Mouse (Mus musculus): ENCODE results near the gene Cyp21a1. TPM values are rescaled to one million over a fixed set of nuclear protein-coding genes. Genes with fewer than 3 reads are reported as not detected.
"Not testable (repeated sequence)": the region's sequence is repeated elsewhere in the genome, so short reads cannot be mapped to it uniquely, and the experiment has no call there.

The Cyp21a1 gene
- polyA plus RNA-seq, 1 experiment from 2014 or later: not detected

- ATAC-seq (ENCODE audit: low FRiP score, low read depth); H3K4me3 ChIP-seq; H3K27me3 ChIP-seq; H3K4me1 ChIP-seq (replicated peaks); H3K4me2 ChIP-seq; H3K27ac ChIP-seq (replicated peaks); H3K36me3 ChIP-seq; H3K9ac ChIP-seq; H3K9me3 ChIP-seq: not testable (repeated sequence)
- 94% methylated on average over 16 of the region's 16 CpGs for WGBS
These were observed 3.5 kb downstream of the Cyp21a1 start for GRCm38 (mm10) chr17:34800781-34801305.

GRCm38 (mm10) chr17:34799531-34799925 lies 4.8 kb downstream of the Cyp21a1 start:
- H3K36me3 ChIP-seq: no peaks in the 10 kb centered on the region
- H3K4me1 ChIP-seq (replicated peaks): no peaks in the 10 kb centered on the region
- H3K4me3 ChIP-seq: no peak overlapping the region
- no peaks in the 10 kb centered on the region for H3K27me3 ChIP-seq
- H3K27ac ChIP-seq (replicated peaks): no peak overlapping the region
- 93% methylated on average over 4 of the region's 4 CpGs for WGBS
- H3K9ac ChIP-seq: no peak overlapping the region
- no peaks in the 10 kb centered on the region for H3K9me3 ChIP-seq
- H3K4me2 ChIP-seq: no peak overlapping the region
- no peak for ATAC-seq (ENCODE audit: low FRiP score, low read depth)

- Histone ChIP-seq H3K27ac (replicated peaks) (no peak overlapping the region), H3K9ac (no peak overlapping the region), H3K9me3 (no peaks in the 10 kb centered on the region), H3K36me3 (no peaks in the 10 kb centered on the region), H3K27me3 (no peaks in the 10 kb centered on the region), H3K4me3 (no peak overlapping the region), H3K4me2 (no peak overlapping the region), H3K4me1 (replicated peaks) (no peaks in the 10 kb centered on the region)
- ATAC-seq (ENCODE audit: low FRiP score, low read depth): no peak
- WGBS: 89% methylated on average over 17 of the region's 17 CpGs
These were observed 5.4 kb downstream of the Cyp21a1 start for GRCm38 (mm10) chr17:34798866-34799530.

- not testable (repeated sequence) for H3K9me3 ChIP-seq; H3K4me1 ChIP-seq (replicated peaks); H3K27me3 ChIP-seq; ATAC-seq (ENCODE audit: low FRiP score, low read depth); H3K4me3 ChIP-seq; H3K27ac ChIP-seq (replicated peaks); H3K9ac ChIP-seq; H3K36me3 ChIP-seq; H3K4me2 ChIP-seq
- 86% methylated on average over 6 of the region's 7 CpGs for WGBS
These were observed 6.3 kb downstream of the Cyp21a1 start for GRCm38 (mm10) chr17:34798071-34798470.

- not testable (repeated sequence) for H3K27me3 ChIP-seq; H3K27ac ChIP-seq (replicated peaks); H3K4me1 ChIP-seq (replicated peaks); H3K9ac ChIP-seq; H3K36me3 ChIP-seq; H3K9me3 ChIP-seq; H3K4me2 ChIP-seq; ATAC-seq (ENCODE audit: low FRiP score, low read depth); H3K4me3 ChIP-seq
- 91% methylated on average over 10 of the region's 10 CpGs for WGBS
These were observed 7.0 kb downstream of the Cyp21a1 start for GRCm38 (mm10) chr17:34797211-34797995.

- WGBS: 90% methylated on average over 8 of the region's 8 CpGs
- H3K27ac ChIP-seq (replicated peaks): no peak overlapping the region
- no peak for ATAC-seq (ENCODE audit: low FRiP score, low read depth)
These were observed 7.8 kb downstream of the Cyp21a1 start for GRCm38 (mm10) chr17:34796311-34797140.

GRCm38 (mm10) chr17:34795633-34796032 lies 8.7 kb downstream of the Cyp21a1 start:
- Histone ChIP-seq H3K4me1 (replicated peaks) (no peaks in the 10 kb centered on the region), H3K9me3 (no peaks in the 10 kb centered on the region), H3K27me3 (no peaks in the 10 kb centered on the region), H3K9ac (no peak overlapping the region), H3K4me2 (no peak overlapping the region), H3K36me3 (no peaks in the 10 kb centered on the region), H3K27ac (replicated peaks) (no peak overlapping the region), H3K4me3 (no peak overlapping the region)
- ATAC-seq (ENCODE audit: low FRiP score, low read depth): no peak
- 62% methylated on average over 9 of the region's 9 CpGs for WGBS

More at GRCm38 (mm10) chr17:34796311-34797140, 7.8 kb downstream of the Cyp21a1 start:
- Histone ChIP-seq H3K27me3 (no peaks in the 10 kb centered on the region), H3K4me1 (replicated peaks) (no peaks in the 10 kb centered on the region), H3K9ac (no peak overlapping the region), H3K9me3 (no peaks in the 10 kb centered on the region), H3K36me3 (no peaks in the 10 kb centered on the region), H3K4me2 (no peak overlapping the region), H3K4me3 (no peak overlapping the region)

GRCm38 (mm10) chr17:34795016-34795415 lies 9.3 kb downstream of the Cyp21a1 start:
- no peak overlapping the region for H3K4me3 ChIP-seq
- WGBS: 92% methylated on average over 10 of the region's 10 CpGs
- no peak for ATAC-seq (ENCODE audit: low FRiP score, low read depth)

GRCm38 (mm10) chr17:34777680-34778325 lies 26.6 kb downstream of the Cyp21a1 start:
- H3K9me3 ChIP-seq: no peaks in the 10 kb centered on the region
- H3K4me3 ChIP-seq: no peak overlapping the region
- H3K9ac ChIP-seq: no peak overlapping the region
- H3K4me1 ChIP-seq (replicated peaks): no peaks in the 10 kb centered on the region
- ATAC-seq (ENCODE audit: low FRiP score, low read depth): no peak
- no peak overlapping the region for H3K4me2 ChIP-seq
- H3K27me3 ChIP-seq: no peaks in the 10 kb centered on the region
- H3K36me3 ChIP-seq: no peaks in the 10 kb centered on the region
- no peak overlapping the region for H3K27ac ChIP-seq (replicated peaks)
- 79% methylated on average over 9 of the region's 9 CpGs for WGBS

More at GRCm38 (mm10) chr17:34795016-34795415, 9.3 kb downstream of the Cyp21a1 start:
- Histone ChIP-seq H3K36me3 (no peaks in the 10 kb centered on the region), H3K9ac (no peak overlapping the region), H3K27me3 (no peaks in the 10 kb centered on the region), H3K27ac (replicated peaks) (no peak overlapping the region), H3K4me2 (no peak overlapping the region), H3K4me1 (replicated peaks) (no peaks in the 10 kb centered on the region), H3K9me3 (no peaks in the 10 kb centered on the region)

GRCm38 (mm10) chr17:34761471-34761870 lies 42.9 kb downstream of the Cyp21a1 start:
- no peak overlapping the region for H3K4me2 ChIP-seq
- no peak for ATAC-seq (ENCODE audit: low FRiP score, low read depth)
- H3K9me3 ChIP-seq: no peaks in the 10 kb centered on the region
- H3K9ac ChIP-seq: no peak overlapping the region
- H3K4me1 ChIP-seq (replicated peaks): no peaks in the 10 kb centered on the region
- no peak overlapping the region for H3K4me3 ChIP-seq
- 83% methylated on average over 3 of the region's 3 CpGs for WGBS
- H3K36me3 ChIP-seq: no peaks in the 10 kb centered on the region
- H3K27me3 ChIP-seq: no peaks in the 10 kb centered on the region
- no peak overlapping the region for H3K27ac ChIP-seq (replicated peaks)

Data from hindbrain, embryonic 15.5 days (tissue).